Mouse (Mus musculus) layer of hippocampus, adult 2 months (tissue): ENCODE results near the gene Chrna4. TPM values are rescaled to one million over a fixed set of nuclear protein-coding genes. Genes with fewer than 3 reads are reported as not detected.

ENCODE experiments used
- DNase-seq, 2 experiments: peaks; one replicate each; pipeline ENCODE4 v3.0.0; 2022; ENCODE audit warnings: low spot score in 2 of 2
- H3K27ac ChIP-seq: fragments of 200-600 bp; 2 replicates; pipeline ENCODE4 v1.8.1; 2022
- H3K4me3 ChIP-seq: fragments of 200-600 bp; 2 replicates; pipeline ENCODE4 v1.8.1; 2022; ENCODE audit warnings: mild to moderate bottlenecking
- CTCF ChIP-seq: fragments of 200-600 bp; conservative IDR thresholded peaks from 2 replicates; pipeline ENCODE4 v1.8.1; 2022; ENCODE audit warnings: antibody characterized with exemption, mild to moderate bottlenecking, moderate library complexity
- total RNA-seq, 2 experiments: library from RNA; stranded (reverse); gene quantifications; 2 replicates each; pipeline ENCODE4 v1.2.3; 2021

The Chrna4 gene
- total RNA-seq, 2 experiments from 2014 or later, result 14.1 to 15.7 TPM

- Histone ChIP-seq H3K4me3 (no peak within 1 kb of the TSS), H3K27ac (no peak within 1 kb of the TSS)
- TF ChIP-seq CTCF, result no peak
- DNase-seq, result no peak
These were observed 56.9 kb downstream of the Chrna4 start, which contains the start of gene Col20a1 for GRCm38 (mm10) chr2:180986449-180986848. Col20a1 (plus strand) TSS chr2:180986535.

- no peak for DNase-seq
- TF ChIP-seq CTCF, result no peak
- H3K27ac ChIP-seq, result no peak overlapping the region
- H3K4me3 ChIP-seq, result no peak overlapping the region
These were observed 57.7 kb downstream of the Chrna4 start for GRCm38 (mm10) chr2:180985635-180986034.

- H3K27ac ChIP-seq, result no peak overlapping the region
- no peak for TF ChIP-seq CTCF
- no peak for DNase-seq
- H3K4me3 ChIP-seq, result no peak overlapping the region
These were observed 62.2 kb downstream of the Chrna4 start for GRCm38 (mm10) chr2:180981133-180981532.

Other genes with a start within 250 kb of the Chrna4 start
- 10 to 100 TPM; 54.1 to 54.2 TPM for gene Ythdf1, start 122.6 kb downstream of the Chrna4 start, total RNA-seq
- gene Birc7, start 114.5 kb downstream of the Chrna4 start, total RNA-seq, result not detected
- gene Nkain4, start 88.8 kb downstream of the Chrna4 start, total RNA-seq, result 10 to 100 TPM; 54.3 to 55.1 TPM
- gene Arfgap1, start 76.3 kb downstream of the Chrna4 start, total RNA-seq, result 100 to 1,000 TPM; 139 to 144 TPM
- gene Col20a1, start 57.0 kb downstream of the Chrna4 start, total RNA-seq, result 1 to 10 TPM; 2.7 to 5.4 TPM
- 100 to 1,000 TPM; 327 to 335 TPM for gene Kcnq2, start 91.8 kb upstream of the Chrna4 start, total RNA-seq
- 1,000 to 10,000 TPM; 1,145 to 1,175 TPM for gene Eef1a2, start 113.5 kb upstream of the Chrna4 start, total RNA-seq
- gene Ppdpf, start 143.7 kb upstream of the Chrna4 start, total RNA-seq, result 10 to 100 TPM; 85.4 to 90.2 TPM
- under 1 TPM in 1 of 2 experiments, not detected in 1; 0.10 TPM for gene Ptk6, start 159.2 kb upstream of the Chrna4 start, total RNA-seq
- gene Srms, start 169.6 kb upstream of the Chrna4 start, total RNA-seq, result under 1 TPM; 0.12 to 0.41 TPM
- gene Fndc11, start 176.5 kb upstream of the Chrna4 start, total RNA-seq, result not detected
- gene Helz2, start 198.5 kb upstream of the Chrna4 start, total RNA-seq, result 1 to 10 TPM; 2.5 to 2.9 TPM
- 10 to 100 TPM; 18.8 to 23.5 TPM for gene Gmeb2, start 244.5 kb upstream of the Chrna4 start, total RNA-seq